Mouse (Mus musculus) embryo, embryonic 11.5 days (tissue): ENCODE measurements around the gene Lrrc4c.

Source experiments
- DNase-seq: peaks from one replicate; pipeline ENCODE4 v3.0.0-alpha.2; 2012; ENCODE audit warnings: low read depth, low spot score

Lrrc4c gene

DNA sequence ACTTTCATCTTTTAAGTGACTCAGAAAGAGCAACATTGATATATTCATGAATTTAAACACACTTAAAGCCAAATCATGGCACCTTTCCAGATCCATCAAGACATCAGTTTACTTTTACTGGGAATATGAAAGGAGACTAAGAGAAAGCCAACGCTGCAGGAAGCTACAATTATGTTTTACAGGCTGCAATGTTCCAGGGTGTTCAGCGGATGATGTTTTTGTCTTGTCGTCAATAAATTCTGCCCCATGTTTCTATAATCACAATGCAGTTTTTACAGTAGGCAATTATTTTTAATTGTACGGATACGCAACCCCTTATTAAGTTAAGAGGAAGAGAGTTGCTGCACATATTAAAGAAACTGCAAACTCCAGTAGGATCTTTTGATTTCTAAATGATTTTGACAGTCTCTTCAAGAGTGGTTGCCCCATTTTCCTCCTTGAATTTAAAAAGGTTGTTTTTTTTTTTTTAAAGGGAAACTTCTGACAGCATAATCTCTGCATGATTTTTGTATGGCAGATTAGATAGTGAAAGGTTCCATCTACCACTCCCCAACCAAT lies 532.9 kb downstream of the Lrrc4c start:
- no peak for DNase-seq

GRCm38 (mm10) chr2:96853797-96854196 lies 535.8 kb downstream of the Lrrc4c start:
- no peak for DNase-seq

DNA sequence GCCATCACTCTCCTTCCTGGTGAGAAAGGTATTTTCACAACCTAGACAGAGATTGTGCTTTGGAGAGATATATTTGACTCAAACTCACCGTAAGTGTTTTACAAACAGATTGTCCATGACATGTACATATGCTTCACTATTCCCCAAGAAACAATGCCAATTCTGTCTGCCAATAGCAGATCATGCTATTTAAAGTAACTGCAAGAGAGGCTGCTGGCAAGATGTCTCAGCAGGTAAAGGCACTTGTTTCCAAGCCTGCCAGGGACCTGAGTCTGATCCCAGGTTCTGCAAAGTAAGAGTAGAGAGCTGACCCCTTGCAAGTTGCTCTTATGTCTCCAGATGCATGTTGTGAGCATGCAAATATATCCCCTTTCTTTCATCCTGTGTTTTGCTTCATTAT lies 558.1 kb downstream of the Lrrc4c start:
- no peak for DNase-seq

DNA sequence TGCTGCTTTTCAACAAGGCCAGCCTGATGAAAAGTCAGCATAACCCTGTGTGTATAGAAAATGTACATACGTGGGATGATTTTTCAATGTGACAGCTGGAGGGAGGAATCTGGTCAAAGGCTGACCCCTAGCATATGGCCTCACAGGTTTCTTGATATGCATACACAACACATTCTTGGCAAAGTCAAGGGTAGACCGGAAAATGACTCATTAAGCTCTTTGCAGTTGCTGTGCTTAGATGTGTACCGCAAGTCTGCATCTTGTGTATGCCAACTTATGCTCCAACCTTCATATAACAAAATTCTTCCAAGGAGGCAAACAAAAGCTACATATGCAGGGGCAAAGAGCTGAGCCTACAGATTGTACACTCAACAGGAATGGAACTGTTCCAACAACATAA lies 631.6 kb downstream of the Lrrc4c start:
- no peak for DNase-seq

DNA sequence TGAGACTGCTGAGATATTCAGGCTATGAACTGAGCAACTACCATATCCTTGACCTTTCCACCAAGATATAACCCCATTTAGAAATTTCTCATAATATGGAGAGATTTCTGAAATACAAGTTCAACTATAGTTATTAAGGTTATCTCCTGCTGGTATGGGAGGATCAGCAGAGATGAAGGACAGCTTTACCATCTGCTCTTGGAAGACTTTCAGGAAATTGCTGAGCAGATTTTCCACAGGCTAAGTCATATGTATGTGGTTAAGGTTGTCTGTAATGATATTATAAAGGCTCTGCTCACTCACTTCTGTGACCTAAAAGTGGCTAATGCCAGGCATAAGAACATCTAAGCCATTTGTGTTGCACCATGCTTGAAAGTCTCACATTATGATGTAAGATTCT lies 681.6 kb downstream of the Lrrc4c start:
- no peak for DNase-seq

DNA sequence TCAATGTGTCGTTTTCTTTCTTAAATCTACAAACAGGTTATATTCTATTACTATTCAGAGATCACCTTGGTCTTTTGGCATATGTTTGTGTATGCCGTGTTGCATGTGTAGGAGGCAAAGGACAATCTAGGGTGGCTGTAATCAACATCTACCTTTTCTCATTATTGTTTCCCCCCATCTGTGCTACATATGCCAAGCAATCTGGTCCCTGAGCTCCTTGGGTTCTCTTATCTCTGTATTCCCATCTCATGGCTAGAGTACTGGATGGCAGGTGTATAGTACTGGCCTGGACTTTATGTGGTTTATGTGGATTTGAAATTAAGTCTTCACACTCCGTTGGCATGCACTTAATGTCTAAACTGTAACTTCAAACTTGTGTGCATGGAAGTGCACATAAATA lies 700.4 kb downstream of the Lrrc4c start:
- no peak for DNase-seq

DNA sequence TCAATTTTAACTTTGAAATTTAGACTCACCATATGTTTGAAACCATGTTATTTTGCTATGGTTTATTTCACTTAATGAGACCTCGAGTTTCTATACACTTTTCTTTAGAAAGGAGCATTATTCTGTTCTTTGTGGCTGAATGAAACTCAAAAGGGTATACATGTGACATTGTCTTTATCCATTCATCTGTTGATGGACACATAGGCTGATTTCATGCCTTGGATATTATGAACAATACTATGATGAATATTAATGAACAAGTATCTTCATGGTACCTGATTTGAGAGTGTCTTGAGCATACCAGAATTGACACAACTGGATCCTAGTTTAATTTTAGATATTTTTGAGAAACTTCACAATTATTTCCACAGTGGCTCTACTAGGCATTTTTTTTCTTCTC lies 709.0 kb downstream of the Lrrc4c start:
- DNase-seq, result no peak

GRCm38 (mm10) chr2:97027585-97027984 lies 709.6 kb downstream of the Lrrc4c start:
- no peak for DNase-seq

DNA sequence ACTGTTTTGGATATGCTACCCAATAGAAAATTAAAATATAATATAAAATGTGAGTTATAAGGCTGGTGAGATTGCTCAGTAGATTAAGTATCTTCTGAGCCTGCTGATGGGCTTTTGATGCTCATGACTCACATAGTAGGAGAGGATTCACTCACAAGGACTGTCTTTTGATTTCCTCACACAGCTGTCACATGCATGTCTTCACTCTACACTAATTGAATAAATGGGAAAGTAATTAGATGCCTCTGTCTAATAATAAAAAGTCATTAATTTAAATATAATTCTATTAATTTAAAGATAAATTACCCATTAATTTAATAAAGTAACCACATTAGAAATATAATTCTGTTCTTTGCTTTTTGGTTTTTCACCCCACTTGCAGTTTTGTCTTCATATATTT lies 718.4 kb downstream of the Lrrc4c start:
- no peak for DNase-seq

DNA sequence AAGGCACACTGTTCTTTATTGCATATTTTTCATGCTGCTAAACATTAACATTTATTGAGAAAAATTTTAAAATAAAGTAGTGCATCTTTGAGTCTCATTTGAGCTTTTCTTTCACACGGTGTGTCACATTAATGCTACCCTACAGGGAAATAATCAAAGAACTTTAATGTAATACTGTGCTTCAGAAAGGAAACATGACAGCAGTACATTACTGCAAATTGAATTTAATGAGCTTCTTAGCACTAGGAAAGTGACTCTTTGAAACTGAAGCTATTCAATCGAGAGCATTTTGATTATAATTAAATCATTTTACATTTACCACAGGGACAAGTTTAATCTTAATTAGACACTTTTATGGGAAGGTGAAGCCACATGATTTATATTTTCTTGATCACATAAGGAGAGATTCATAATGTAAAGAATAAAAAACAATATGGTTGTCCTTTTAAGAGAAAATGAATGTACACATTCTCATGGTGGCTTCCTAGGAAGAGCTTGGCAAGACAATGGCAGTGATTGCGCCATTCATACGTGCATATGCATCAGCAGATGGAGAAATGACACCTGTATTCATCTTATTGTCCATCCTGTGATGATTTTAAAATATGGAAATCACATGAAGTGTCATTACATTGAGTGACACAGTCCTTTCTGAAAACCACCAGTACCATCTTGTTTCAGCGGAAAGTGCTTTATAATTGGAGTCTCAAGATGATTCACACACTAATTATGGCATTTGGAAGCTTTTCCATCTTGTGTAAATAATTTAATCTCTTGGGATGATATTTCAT lies 719.2 kb downstream of the Lrrc4c start:
- no peak for DNase-seq

DNA sequence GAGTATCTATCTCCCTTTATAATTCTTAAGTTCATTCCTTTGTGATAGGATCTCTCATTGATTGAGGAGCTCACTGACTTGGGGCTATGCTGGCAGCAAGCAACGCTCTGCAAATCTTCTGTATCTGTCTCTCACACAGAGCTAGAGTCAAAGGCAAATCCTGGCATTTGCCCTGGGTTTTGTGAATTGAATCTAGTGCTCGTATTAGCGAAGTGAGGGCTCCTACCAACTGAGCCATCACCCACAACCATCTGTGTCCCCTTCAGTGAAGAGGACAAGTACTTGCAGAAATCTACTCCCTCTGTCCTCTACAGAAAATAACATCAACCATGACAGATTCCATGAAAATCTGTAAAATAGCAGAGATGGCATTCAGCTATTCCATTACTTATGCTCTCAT lies 726.0 kb downstream of the Lrrc4c start:
- no peak for DNase-seq

- no peak for DNase-seq
These were observed 727.7 kb downstream of the Lrrc4c start for GRCm38 (mm10) chr2:97045628-97046027.

- no peak for DNase-seq
These were observed 762.2 kb downstream of the Lrrc4c start for GRCm38 (mm10) chr2:97080156-97080555.

GRCm38 (mm10) chr2:97097965-97098364 lies 780.0 kb downstream of the Lrrc4c start:
- no peak for DNase-seq

GRCm38 (mm10) chr2:97103398-97104162 lies 785.6 kb downstream of the Lrrc4c start:
- DNase-seq, result no peak

- no peak for DNase-seq
These were observed 806.3 kb downstream of the Lrrc4c start for GRCm38 (mm10) chr2:97124246-97124645.

DNA sequence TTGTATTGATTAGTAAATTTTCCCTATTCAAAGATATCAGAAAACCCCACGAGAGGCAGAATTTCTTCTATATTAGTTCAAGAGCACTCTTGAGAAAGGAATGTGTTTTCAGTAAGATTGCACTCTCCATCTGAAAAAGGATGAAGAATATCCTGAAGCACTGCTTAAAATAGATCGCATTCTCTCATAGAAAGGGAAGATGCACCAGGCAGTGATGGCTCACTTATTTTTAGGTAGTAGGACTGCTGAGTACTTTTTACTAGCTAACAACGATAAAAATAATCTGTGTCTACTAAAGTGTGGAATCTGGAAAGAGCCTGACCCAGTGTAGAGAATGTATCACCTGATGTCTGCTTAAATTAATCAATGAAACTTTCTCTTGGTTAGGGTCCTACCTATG lies 820.5 kb downstream of the Lrrc4c start:
- DNase-seq, result no peak

DNA sequence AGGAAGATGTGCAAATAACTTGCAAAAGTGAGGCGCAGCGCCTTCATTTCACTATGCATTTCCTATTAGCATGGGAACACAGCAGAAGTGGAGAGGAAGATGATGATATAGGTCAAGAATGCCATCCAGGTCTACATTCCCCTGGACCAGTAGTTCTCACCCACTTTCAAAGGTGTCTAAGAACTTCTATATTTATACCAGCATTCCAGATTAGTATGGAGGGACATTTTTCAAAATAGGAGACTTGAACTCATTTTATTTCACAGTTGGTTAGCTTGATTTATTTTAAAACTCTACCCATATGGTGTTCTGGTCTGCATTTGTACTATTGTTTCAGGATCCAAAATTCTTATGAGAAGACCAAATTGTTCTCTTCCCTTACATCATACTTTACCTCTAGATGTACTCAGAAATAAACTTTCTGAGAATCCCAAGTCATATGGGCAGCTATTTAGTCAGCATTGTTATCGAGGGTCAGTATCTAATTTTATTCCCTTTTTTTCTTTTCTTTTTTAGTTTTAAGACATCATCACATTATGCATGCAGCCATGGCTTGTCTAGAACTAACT lies 833.7 kb downstream of the Lrrc4c start:
- no peak for DNase-seq

- no peak for DNase-seq
These were observed 847.8 kb downstream of the Lrrc4c start for GRCm38 (mm10) chr2:97165745-97166144.

DNA sequence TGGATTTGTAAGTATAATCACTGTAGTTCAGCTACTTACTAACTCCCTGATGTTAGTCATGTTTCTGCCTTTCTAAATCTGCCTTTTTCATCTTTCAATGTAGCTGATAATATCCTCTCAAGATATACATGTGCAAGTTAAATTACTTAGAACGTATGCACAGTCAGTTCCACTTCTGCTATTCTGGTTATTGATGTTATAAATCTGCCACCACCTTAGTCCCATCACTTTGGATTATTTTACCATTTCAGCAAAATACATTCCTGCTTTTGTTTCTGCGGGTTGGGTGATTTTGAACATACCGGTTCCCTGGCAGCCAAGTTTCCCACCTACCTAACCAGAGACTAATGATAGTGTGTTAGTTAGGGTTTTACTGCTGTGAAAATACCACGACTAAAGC lies 860.4 kb downstream of the Lrrc4c start:
- DNase-seq, result no peak

DNA sequence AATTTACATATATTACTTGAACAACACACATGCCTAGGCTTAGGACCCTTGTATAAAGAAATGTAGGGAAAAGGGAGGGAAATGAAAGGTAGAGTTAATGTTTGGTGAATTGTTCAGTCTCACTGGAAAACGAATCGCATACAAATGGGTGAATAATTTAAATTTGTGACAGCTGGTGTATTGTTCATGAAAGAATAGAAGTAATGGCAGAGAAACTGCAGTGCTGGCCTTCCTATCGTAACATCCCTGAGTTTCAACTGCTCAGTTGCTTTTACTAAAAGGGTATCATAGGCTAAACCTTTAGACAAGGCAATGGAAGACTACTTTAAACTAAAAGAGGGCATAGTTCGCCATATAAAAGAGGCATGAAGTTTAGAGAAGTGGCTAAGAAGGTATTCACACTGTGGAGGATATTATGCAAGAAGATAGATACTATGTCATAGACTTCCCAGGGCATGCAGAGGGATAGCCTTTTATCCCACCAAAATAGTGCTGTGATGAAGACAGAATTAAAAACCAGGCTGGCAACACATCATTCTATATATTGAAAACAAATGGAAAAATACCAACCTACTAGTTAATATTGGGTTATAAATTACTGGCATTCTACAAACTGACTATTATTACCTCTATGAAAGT lies 879.1 kb downstream of the Lrrc4c start:
- DNase-seq, result no peak

DNA sequence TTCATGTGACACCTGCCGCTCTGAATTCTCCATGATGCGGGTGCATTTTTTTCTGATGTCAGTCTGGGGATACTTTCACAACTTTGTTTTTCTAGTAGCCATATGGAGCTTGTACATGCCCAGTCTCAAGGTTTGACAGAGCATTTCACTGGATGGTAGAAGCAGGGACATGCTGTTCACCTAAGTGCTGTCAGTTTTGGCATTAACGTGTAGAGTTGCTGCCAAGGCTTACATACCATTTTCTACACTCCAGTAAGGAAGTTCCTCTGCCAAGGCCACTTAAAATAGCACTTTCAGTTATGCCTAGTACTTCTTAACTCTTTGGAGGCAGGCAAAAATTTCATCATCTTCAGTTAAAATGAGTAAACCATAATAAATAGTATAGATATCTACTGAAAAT lies 915.0 kb downstream of the Lrrc4c start:
- DNase-seq, result no peak
